Mouse (Mus musculus): ENCODE measurements around the gene Rnf187.

Gene Rnf187

GRCm38 (mm10) chr11:58894456-58894855, 44.3 kb downstream of the Rnf187 start:
- DNase-seq, result no peak

- DNase-seq, result no peak
Measured at GRCm38 (mm10) chr11:58890511-58890910, 48.2 kb downstream of the Rnf187 start.

GRCm38 (mm10) chr11:58883756-58884155, 55.0 kb downstream of the Rnf187 start:
- no peak for DNase-seq

Data from kidney, adult 9 months (tissue).